Mouse (Mus musculus) adrenal gland (tissue): ENCODE measurements around the gene Numb.

ENCODE experiments used
- intact Hi-C: fragments of 180-260 bp; cut with DNase I; formaldehyde crosslinking; loops from one replicate; pipeline ENCODE4 v1.15.1; 2025

Numb gene

GRCm38 (mm10) chr12:83789051-83789780 is 132.5 kb downstream of the Numb start:
- intact Hi-C loops = no loop called here

- intact Hi-C loops = no loop called here
These were observed 136.4 kb downstream of the Numb start for GRCm38 (mm10) chr12:83785305-83785704.

GRCm38 (mm10) chr12:83782669-83783068 is 139.1 kb downstream of the Numb start:
- intact Hi-C loops = no loop called here

GRCm38 (mm10) chr12:83781640-83782278 is 140.0 kb downstream of the Numb start:
- intact Hi-C loops = no loop called here

GRCm38 (mm10) chr12:83781204-83781603 is 140.5 kb downstream of the Numb start:
- intact Hi-C loops = no loop called here

GRCm38 (mm10) chr12:83780181-83780580 is 141.6 kb downstream of the Numb start:
- intact Hi-C loops = no loop called here

GRCm38 (mm10) chr12:83776766-83777165 is 145.0 kb downstream of the Numb start:
- intact Hi-C loops = no loop called here

- intact Hi-C loops = no loop called here
These were observed 146.1 kb downstream of the Numb start for GRCm38 (mm10) chr12:83775621-83776020.

GRCm38 (mm10) chr12:83770418-83771256 is 151.1 kb downstream of the Numb start:
- intact Hi-C loops = loop anchor here (1.0 to 2.0 kb wide), 2 partner anchors 54 to 58 kb away; no protein-coding TSS in a partner anchor

GRCm38 (mm10) chr12:83768235-83768899 is 153.4 kb downstream of the Numb start:
- intact Hi-C loops = no loop called here

GRCm38 (mm10) chr12:83767833-83768232 is 153.9 kb downstream of the Numb start:
- intact Hi-C loops = no loop called here

- intact Hi-C loops = no loop called here
These were observed 155.7 kb downstream of the Numb start for GRCm38 (mm10) chr12:83765965-83766603.

- intact Hi-C loops = no loop called here
These were observed 157.2 kb downstream of the Numb start for GRCm38 (mm10) chr12:83764519-83764918.

GRCm38 (mm10) chr12:83764044-83764365 is 157.7 kb downstream of the Numb start:
- intact Hi-C loops = no loop called here

- intact Hi-C loops = no loop called here
These were observed 158.3 kb downstream of the Numb start, which contains the start of gene Papln for GRCm38 (mm10) chr12:83763311-83764043. Gene Papln, plus strand, starts transcription at chr12:83763634.

GRCm38 (mm10) chr12:83762706-83763105 is 159.0 kb downstream of the Numb start:
- intact Hi-C loops = no loop called here

- intact Hi-C loops = no loop called here
These were observed 161.5 kb downstream of the Numb start for GRCm38 (mm10) chr12:83760201-83760600.

- intact Hi-C loops = no loop called here
These were observed 163.0 kb downstream of the Numb start for GRCm38 (mm10) chr12:83758735-83759134.

- intact Hi-C loops = no loop called here
These were observed 169.2 kb downstream of the Numb start for GRCm38 (mm10) chr12:83752495-83752894.

- intact Hi-C loops = no loop called here
These were observed 172.5 kb downstream of the Numb start for GRCm38 (mm10) chr12:83749186-83749585.
